In the genomic region with DNA sequence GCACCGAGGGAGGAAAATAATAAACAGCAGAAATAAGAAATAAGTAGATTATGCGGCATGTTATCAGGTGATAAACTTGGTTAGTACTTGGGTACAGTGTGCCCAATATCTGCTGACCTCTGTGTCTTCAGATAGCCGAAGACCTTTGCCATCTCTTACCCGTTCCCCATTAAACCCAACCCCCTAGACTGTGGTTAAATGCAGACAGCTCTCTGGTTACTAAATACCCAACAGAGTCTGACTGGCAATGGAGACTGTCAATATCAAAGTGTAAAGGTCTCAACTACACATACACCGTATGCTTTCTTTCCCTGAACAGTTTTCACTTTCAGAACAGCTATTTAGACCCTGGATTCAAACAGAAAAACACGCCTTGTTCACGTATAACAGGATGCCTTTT, we compare ENCODE assay signal across 23 mouse cellular contexts. TPM values are rescaled to one million over a fixed set of nuclear protein-coding genes. Genes with fewer than 3 reads are reported as not detected.
A peak's percentile ranks its signal among the peaks of the same experiment; 100 is the strongest.
DNase-seq lines count a peak whose midpoint lies in the region; ATAC-seq and TF ChIP-seq lines count a peak whose summit lies in the region.
"Had no signal": no experiment of that assay in that cellular context is flagged by ENCODE, and none has a peak within 500 bp of the region (broad histone marks: within the 10 kb centered on the region; RNA-seq: fewer than 3 reads in every experiment).

No protein-coding gene starts in this region.

- no peak for TF ChIP-seq CTCF in CH12.LX (conservative IDR thresholded peaks at IDR 0.05 in 1 of 2, IDR thresholded peaks at IDR 0.05 in 1 of 2; ENCODE audit: low read depth in 2 of 2, low read length in 2 of 2)

- no peaks in the 10 kb centered on the region for H3K36me3 ChIP-seq in CH12.LX (replicated peaks in 1 of 2; ENCODE audit: control insufficient read depth in 1 of 2, insufficient read depth in 1 of 2, low read length in 1 of 2)
- no peaks in the 10 kb centered on the region for H3K36me3 ChIP-seq in liver, embryonic 16.5 days (ENCODE audit: control insufficient read depth, insufficient read depth)
- no peaks in the 10 kb centered on the region for H3K36me3 ChIP-seq in limb, embryonic 10.5 days
- H3K36me3 ChIP-seq: embryonic facial prominence, embryonic 10.5 days; forebrain, embryonic 12.5 days; heart, embryonic 12.5 days; hindbrain, embryonic 13.5 days; limb, embryonic 12.5 days; lung, embryonic 15.5 days had no signal

- no peak overlapping the region for H3K4me3 ChIP-seq in CH12.LX (replicated peaks in 1 of 3; ENCODE audit: low read depth in 2 of 3, low read length in 2 of 3, poor library complexity in 1 of 3)
- no peak overlapping the region for H3K4me3 ChIP-seq in liver, embryonic 16.5 days (ENCODE audit: low read depth, low read length)
- no peak overlapping the region for H3K4me3 ChIP-seq in limb, embryonic 10.5 days
- H3K4me3 ChIP-seq: embryonic facial prominence, embryonic 10.5 days; forebrain, embryonic 12.5 days; heart, embryonic 12.5 days; hindbrain, embryonic 13.5 days; limb, embryonic 12.5 days; lung, embryonic 15.5 days had no signal

- H3K9me3 ChIP-seq in CH12.LX (replicated peaks; ENCODE audit: low read length): no peaks in the 10 kb centered on the region
- H3K9me3 ChIP-seq in liver, embryonic 16.5 days (replicated peaks; ENCODE audit: control insufficient read depth, low read length): no peaks in the 10 kb centered on the region
- no peaks in the 10 kb centered on the region for H3K9me3 ChIP-seq in limb, embryonic 10.5 days (replicated peaks)
- H3K9me3 ChIP-seq: embryonic facial prominence, embryonic 10.5 days; forebrain, embryonic 12.5 days; heart, embryonic 12.5 days; hindbrain, embryonic 13.5 days; limb, embryonic 12.5 days; lung, embryonic 15.5 days had no signal

- H3K79me2 ChIP-seq in CH12.LX (replicated peaks; ENCODE audit: control insufficient read depth, extremely low read depth, insufficient read depth, poor library complexity, severe bottlenecking): no peaks in the 10 kb centered on the region

- H3K4me1 ChIP-seq in CH12.LX (ENCODE audit: control insufficient read depth in 1 of 2, insufficient read depth in 2 of 2): peaks cover 6 to 7% of the 10 kb centered on the region in 2 experiments; a peak in 2 of 4 replicates
- H3K4me1 ChIP-seq in liver, embryonic 16.5 days (ENCODE audit: control insufficient read depth, low read depth, low read length): peaks cover 7% of the 10 kb centered on the region
- H3K4me1 ChIP-seq in limb, embryonic 10.5 days: peaks cover 4% of the 10 kb centered on the region; the same call in 1 of the 2 replicates
- H3K4me1 ChIP-seq: limb, embryonic 12.5 days; lung, embryonic 15.5 days had no signal

- no peak for TF ChIP-seq POLR2A in CH12.LX (IDR thresholded peaks at IDR 0.05; ENCODE audit: low read depth, low read length)

- no peak for TF ChIP-seq EP300 in CH12.LX (IDR thresholded peaks at IDR 0.05; ENCODE audit: low read length)

- H3K27ac ChIP-seq in CH12.LX (ENCODE audit: insufficient read depth, low read depth): no peak overlapping the region
- peak overlapping the region; percentile 75 for H3K27ac ChIP-seq in liver, embryonic 16.5 days (ENCODE audit: low read length)
- no peak overlapping the region for H3K27ac ChIP-seq in limb, embryonic 10.5 days
- H3K27ac ChIP-seq: embryonic facial prominence, embryonic 10.5 days; forebrain, embryonic 12.5 days; hindbrain, embryonic 13.5 days; limb, embryonic 12.5 days; lung, embryonic 15.5 days; macrophage had no signal

- 0 out of 2 replicates have a peak overlapping the region, but pooled peaks have one; percentile 47 for H3K4me2 ChIP-seq in CH12.LX (ENCODE audit: insufficient read depth, low read depth, poor library complexity, severe bottlenecking)
- no peak overlapping the region for H3K4me2 ChIP-seq in liver, embryonic 16.5 days (ENCODE audit: low read depth, low read length)
- H3K4me2 ChIP-seq: forebrain, embryonic 12.5 days; heart, embryonic 12.5 days; hindbrain, embryonic 13.5 days; limb, embryonic 12.5 days; lung, embryonic 15.5 days; midbrain, embryonic 11.5 days had no signal

- ATAC-seq in liver, embryonic 16.5 days (ENCODE audit: low read depth): peak; percentile 90
- ATAC-seq: activated CD4-positive, CD25-positive, alpha-beta regulatory T cell, adult 4 months had no signal

- no peaks in the 10 kb centered on the region for H3K27me3 ChIP-seq in CH12.LX (replicated peaks)
- no peaks in the 10 kb centered on the region for H3K27me3 ChIP-seq in liver, embryonic 16.5 days (ENCODE audit: control insufficient read depth, insufficient read depth, low read depth, low read length)
- no peaks in the 10 kb centered on the region for H3K27me3 ChIP-seq in limb, embryonic 10.5 days (ENCODE audit: low read depth, poor library complexity, severe bottlenecking)
- H3K27me3 ChIP-seq: forebrain, embryonic 12.5 days; heart, embryonic 12.5 days; hindbrain, embryonic 13.5 days; limb, embryonic 12.5 days; lung, embryonic 15.5 days had no signal

- in situ Hi-C loops in CH12.LX (cut with MboI; ENCODE audit: low pct_ligation_motif_present, low pct_unique_long_range_greater_than_20kb, low sequenced_read_pairs): no loop called here

- no peak for TF ChIP-seq RAD21 in CH12.LX (IDR thresholded peaks at IDR 0.05; ENCODE audit: low read depth, low read length)

- no peak overlapping the region for H3K9ac ChIP-seq in CH12.LX (ENCODE audit: insufficient read depth, low read depth)
- no peak overlapping the region for H3K9ac ChIP-seq in liver, embryonic 16.5 days (ENCODE audit: low read depth, low read length)
- H3K9ac ChIP-seq: forebrain, embryonic 12.5 days; heart, embryonic 12.5 days; hindbrain, embryonic 13.5 days; limb, embryonic 12.5 days; lung, embryonic 15.5 days had no signal

- WGBS in liver, embryonic 16.5 days (ENCODE audit: insufficient replicate concordance): 45% methylated on average over 7 of the region's 7 CpGs
- 93% methylated on average over 7 of the region's 7 CpGs for WGBS in limb, embryonic 10.5 days

- dilution Hi-C loops in CH12.LX (cut with MboI; ENCODE audit: extremely low pct_ligation_motif_present, extremely low pct_unique_long_range_greater_than_20kb, low sequenced_read_pairs): no loop called here

- no peak for DNase-seq in CH12.LX (ENCODE audit: extremely low read depth)
- DNase-seq in induced T-regulatory cell, adult 2 months (ENCODE audit: low read depth): peak; percentile 20
- DNase-seq in kidney, postnatal 25 days: peak; percentile 27 to 42
- DNase-seq in thymus, adult 18-20 months: no peak
- no peak for DNase-seq in thymus, postnatal 4 days
- DNase-seq in limb, embryonic 10.5 days (ENCODE audit: low spot score): no peak
- DNase-seq: adrenal gland, postnatal 10 days; cerebellum, adult 9-10 months; gastrocnemius, postnatal 10 days; heart, adult 11 months; heart, postnatal 14 days; layer of hippocampus, adult 9-11 months; right cerebral cortex, postnatal 25 days had no signal

TF ChIP-seq in CH12.LX, 34 proteins besides CTCF, POLR2A, EP300 and RAD21:
- TF ChIP-seq ELF1 (IDR thresholded peaks at IDR 0.05; ENCODE audit: low read depth, low read length): no peak
- no peak for TF ChIP-seq USF2 (conservative IDR thresholded peaks at IDR 0.05; ENCODE audit: low read depth, low read length)
- TF ChIP-seq KAT2A (IDR thresholded peaks at IDR 0.05; ENCODE audit: insufficient replicate concordance, low read length): no peak
- no peak for TF ChIP-seq ZNF384 (IDR thresholded peaks at IDR 0.05; ENCODE audit: low read depth, low read length)
- no peak for TF ChIP-seq IRF4 (IDR thresholded peaks at IDR 0.05; ENCODE audit: low read depth, low read length)
- TF ChIP-seq BHLHE40 (IDR thresholded peaks at IDR 0.05; ENCODE audit: low read depth, low read length): no peak
- TF ChIP-seq NELFE (IDR thresholded peaks at IDR 0.05; ENCODE audit: low read depth, low read length): no peak
- no peak for TF ChIP-seq NRF1 (IDR thresholded peaks at IDR 0.05; ENCODE audit: low read depth, low read length)
- no peak for TF ChIP-seq TBP (conservative IDR thresholded peaks at IDR 0.05; ENCODE audit: low read depth, low read length)
- no peak for TF ChIP-seq POLR2AphosphoS2 (IDR thresholded peaks at IDR 0.05; ENCODE audit: low read depth, low read length)
- no peak for TF ChIP-seq ZC3H11A (IDR thresholded peaks at IDR 0.05; ENCODE audit: low read depth, low read length)
- TF ChIP-seq MYC (IDR thresholded peaks at IDR 0.05; ENCODE audit: low read depth, low read length): no peak
- TF ChIP-seq ZKSCAN1 (IDR thresholded peaks at IDR 0.05; ENCODE audit: borderline replicate concordance, low read depth, low read length): no peak

RNA-seq across cellular contexts. Expression of a gene that starts 39.2 kb away (rescaled TPM):
- total RNA-seq in CH12.LX (2012; rRNA removed): 149 and 174 TPM in 2 replicates
- 65.1 and 71.8 TPM in 2 replicates for total RNA-seq in CH12.LX (2014; rRNA removed)
- polyA plus RNA-seq in CH12.LX (2012; ENCODE audit: insufficient read length, low read depth): 133 and 137 TPM in 2 replicates
- polyA plus RNA-seq in liver, embryonic 16.5 days (2015; fragmentation: Nextera tagmentation; extraction: Ambion mirVana): 13.1 and 14.2 TPM in 2 replicates
- polyA plus RNA-seq in limb, embryonic 10.5 days (2016; fragmentation: Nextera tagmentation; extraction: Ambion mirVana): 100 and 104 TPM in 2 replicates

Comparison
In these comparisons a context has a peak if more than half of its experiments do, and no peak if none do; other contexts are left out.
1. DNase-seq: peak in induced T-regulatory cell, adult 2 months (single experiment) and kidney, postnatal 25 days (2 of 2); none in CH12.LX (single experiment), thymus, adult 18-20 months (0 of 2), thymus, postnatal 4 days (single experiment) and limb, embryonic 10.5 days (single experiment).